Mouse (Mus musculus) liver, postnatal 0 days (tissue): ENCODE data around the gene Ucp3. TPM values are rescaled to one million over a fixed set of nuclear protein-coding genes. Genes with fewer than 3 reads are reported as not detected.

Experiments used
- ATAC-seq: fragments of 200-750 bp; cut with Nextera tagmentation; 2 replicates; pipeline ENCODE4 v1.8.0; 2017; ENCODE audit warnings: mild to moderate bottlenecking, moderate library complexity
- DNase-seq: peaks from one replicate; pipeline ENCODE4 v3.0.0-alpha.2; 2016
- H3K27ac ChIP-seq: fragments of 300-500 bp; sonication (generic); 2 replicates; pipeline ENCODE4 v1.5.1; 2014; ENCODE audit warnings: antibody characterized with exemption, moderate library complexity, mild to moderate bottlenecking, low read depth
- H3K27me3 ChIP-seq: fragments of 300-500 bp; sonication (generic); 2 replicates; pipeline ENCODE4 v1.6.1; 2014; ENCODE audit warnings: low read length, control low read depth, mixed read lengths; ENCODE audit not compliant: insufficient read depth
- H3K36me3 ChIP-seq: fragments of 300-500 bp; sonication (generic); replicated peaks from 2 replicates; pipeline ENCODE4 v1.6.1; 2014; ENCODE audit warnings: mild to moderate bottlenecking, control low read depth, low read length, moderate library complexity, mixed read lengths; ENCODE audit not compliant: insufficient read depth
- H3K4me1 ChIP-seq: fragments of 300-500 bp; sonication (generic); 2 replicates; pipeline ENCODE4 v1.6.1; 2014; ENCODE audit warnings: antibody characterized with exemption, mild to moderate bottlenecking, control low read depth; ENCODE audit not compliant: insufficient read depth
- H3K4me2 ChIP-seq: fragments of 300-500 bp; sonication (generic); 2 replicates; pipeline ENCODE4 v1.6.1; 2014; ENCODE audit warnings: low read depth, mild to moderate bottlenecking, low read length, moderate library complexity, mixed read lengths
- H3K4me3 ChIP-seq: fragments of 300-500 bp; sonication (generic); 2 replicates; pipeline ENCODE4 v1.5.1; 2014; ENCODE audit warnings: low read depth, low read length
- H3K9ac ChIP-seq: fragments of 300-500 bp; sonication (generic); replicated peaks from 2 replicates; pipeline ENCODE4 v1.6.1; 2014; ENCODE audit warnings: mild to moderate bottlenecking, moderate library complexity
- H3K9me3 ChIP-seq: fragments of 300-500 bp; sonication (generic); 2 replicates; pipeline ENCODE4 v1.6.1; 2016; ENCODE audit warnings: mild to moderate bottlenecking, control low read depth, low read length, mixed read lengths
- CTCF ChIP-seq: sonication (generic); IDR thresholded peaks from 2 replicates; pipeline ENCODE4 v1.5.1; 2016; ENCODE audit warnings: antibody characterized with exemption, low read depth
- EP300 ChIP-seq: IDR thresholded peaks from 2 replicates; pipeline ENCODE4 v1.6.1; 2016; ENCODE audit warnings: antibody characterized with exemption, low read depth, mild to moderate bottlenecking
- WGBS: fragments of 180-500 bp; shearing (Covaris S2); extraction: QIAGEN DNeasy Blood & Tissue Kit; methylation state at CpG from one replicate; pipeline ENCODE4 v1.1.7; 2014; ENCODE audit not compliant: insufficient replicate concordance; 5-methylcytosine and 5-hydroxymethylcytosine counted together
- polyA plus RNA-seq: library from polyadenylated mRNA; unstranded; fragments of >200 nt; fragmentation: Nextera tagmentation; extraction: Ambion mirVana; gene quantifications from 2 replicates; pipeline ENCODE4 v1.2.1, GENCODE M21; 2015

Gene Ucp3
- polyA plus RNA-seq, 1 experiment from 2014 or later = 0.08 TPM

- H3K4me2 ChIP-seq = no peak overlapping the region
- no peaks in the 10 kb centered on the region for H3K9me3 ChIP-seq
- DNase-seq (no peak), ATAC-seq (no peak)
- TF ChIP-seq CTCF (no peak), EP300 (no peak)
- no peak overlapping the region for H3K4me3 ChIP-seq
- H3K36me3 ChIP-seq = no peaks in the 10 kb centered on the region
- WGBS = 62% methylated on average over 10 of the region's 10 CpGs
- no peak overlapping the region for H3K9ac ChIP-seq
- H3K27ac ChIP-seq = no peak overlapping the region
- H3K4me1 ChIP-seq = peaks cover 12% of the 10 kb centered on the region
- no peaks in the 10 kb centered on the region for H3K27me3 ChIP-seq
Observed at GRCm38 (mm10) chr7:100488474-100489048, 15.8 kb downstream of the Ucp3 start.

DNA sequence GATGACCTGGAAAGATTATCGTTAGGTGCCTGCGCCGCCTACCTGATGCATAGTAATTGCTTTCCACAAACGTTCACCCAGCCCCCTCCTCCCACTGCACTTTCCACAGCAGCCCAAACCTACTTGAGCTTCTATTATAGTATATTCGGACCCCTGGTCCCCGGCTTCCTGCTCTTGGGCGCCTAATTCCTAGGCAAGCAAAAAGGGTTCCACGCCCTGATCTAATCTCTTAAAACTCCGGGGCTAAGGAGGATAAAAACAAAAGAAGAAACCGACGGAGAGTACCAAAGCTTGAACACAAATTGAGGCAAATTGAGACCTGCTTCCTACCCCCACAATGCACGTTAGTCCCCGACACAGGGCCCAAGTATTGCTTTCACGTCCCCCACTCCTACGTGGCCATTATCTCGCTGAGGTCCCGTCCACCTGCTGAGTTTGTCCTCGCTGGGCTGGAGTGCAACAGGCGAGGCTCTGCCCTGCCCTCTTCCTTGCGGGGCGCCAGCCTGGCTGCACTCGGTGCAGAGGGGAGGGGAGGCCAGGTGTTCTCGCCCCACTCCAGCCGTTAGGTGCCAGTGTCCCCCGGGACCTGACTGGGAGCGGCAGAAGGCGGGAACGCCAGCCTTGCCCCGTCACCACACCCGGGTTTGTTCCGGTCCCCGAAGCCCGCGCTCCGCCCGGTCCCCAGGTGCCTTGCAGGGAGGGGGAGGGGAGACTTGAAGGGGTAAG is 19.8 kb downstream of the Ucp3 start:
- peak overlapping the region; percentile 94 for H3K27ac ChIP-seq
- H3K4me2 ChIP-seq = peak overlapping the region; percentile 93
- H3K9ac ChIP-seq = peak overlapping the region; percentile 75
- ATAC-seq = peak; percentile 59
- no peak for DNase-seq
- TF ChIP-seq EP300 (no peak; the same call in 1 of the 2 replicates), CTCF (peak; percentile 19; the same call in 1 of the 2 replicates)
- peaks cover 40% of the 10 kb centered on the region for H3K4me1 ChIP-seq
- H3K36me3 ChIP-seq = peaks cover 33% of the 10 kb centered on the region
- 1% methylated on average over 34 of the region's 36 CpGs for WGBS
- H3K27me3 ChIP-seq = no peaks in the 10 kb centered on the region
- peak overlapping the region; percentile 82 for H3K4me3 ChIP-seq
- no peaks in the 10 kb centered on the region for H3K9me3 ChIP-seq

DNA sequence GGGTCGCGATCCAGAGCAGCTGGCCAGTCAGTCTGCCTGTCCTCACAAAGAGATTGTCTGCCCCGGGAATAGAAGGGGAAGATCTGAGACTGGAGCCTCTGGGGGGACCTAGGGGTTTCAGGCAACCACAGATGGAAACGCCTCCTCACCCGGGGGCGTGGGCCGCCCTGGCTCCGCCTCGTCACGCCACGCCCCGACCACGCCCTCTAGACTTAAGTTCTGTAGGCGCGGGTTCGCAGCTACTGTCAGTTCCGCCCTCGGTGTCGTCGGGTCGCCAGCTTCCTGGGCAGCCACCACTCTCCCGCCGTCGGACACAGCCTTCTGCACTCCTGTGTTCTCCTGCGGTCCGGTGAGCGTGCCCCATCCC is 20.3 kb downstream of the Ucp3 start, which contains the start of gene Ucp2:
Gene Ucp2 (plus strand): TSS at position 221 of the 367 bp plus-strand sequence.
- H3K4me2 ChIP-seq = peak within 1 kb of the TSS; percentile 93
- H3K36me3 ChIP-seq = peaks cover 38% of the 10 kb centered on the region
- peak within 1 kb of the TSS; percentile 94 for H3K27ac ChIP-seq
- WGBS = 0% methylated on average over 27 of the region's 27 CpGs
- H3K9ac ChIP-seq = peak within 1 kb of the TSS; percentile 75
- peak; percentile 96 for DNase-seq
- H3K4me1 ChIP-seq = peaks cover 40% of the 10 kb centered on the region
- peak; percentile 82 for ATAC-seq
- H3K27me3 ChIP-seq = no peaks in the 10 kb centered on the region
- no peak for TF ChIP-seq CTCF
- H3K4me3 ChIP-seq = peak within 1 kb of the TSS; percentile 82
- no peaks in the 10 kb centered on the region for H3K9me3 ChIP-seq

- no peak for TF ChIP-seq CTCF
- TF ChIP-seq EP300 = no peak; the same call in 1 of the 2 replicates
- Histone ChIP-seq H3K9me3 (no peaks in the 10 kb centered on the region), H3K9ac (peak overlapping the region; percentile 75), H3K4me1 (peaks cover 40% of the 10 kb centered on the region), H3K27ac (peak overlapping the region; percentile 94), H3K36me3 (peaks cover 45% of the 10 kb centered on the region), H3K4me3 (peak overlapping the region; percentile 82), H3K27me3 (no peaks in the 10 kb centered on the region), H3K4me2 (peak overlapping the region; percentile 93)
- peak; percentile 14 for ATAC-seq
- 14% methylated on average over 19 of the region's 19 CpGs for WGBS
- peak; percentile 65 for DNase-seq
Observed at GRCm38 (mm10) chr7:100493484-100494414, 21.0 kb downstream of the Ucp3 start.

DNA sequence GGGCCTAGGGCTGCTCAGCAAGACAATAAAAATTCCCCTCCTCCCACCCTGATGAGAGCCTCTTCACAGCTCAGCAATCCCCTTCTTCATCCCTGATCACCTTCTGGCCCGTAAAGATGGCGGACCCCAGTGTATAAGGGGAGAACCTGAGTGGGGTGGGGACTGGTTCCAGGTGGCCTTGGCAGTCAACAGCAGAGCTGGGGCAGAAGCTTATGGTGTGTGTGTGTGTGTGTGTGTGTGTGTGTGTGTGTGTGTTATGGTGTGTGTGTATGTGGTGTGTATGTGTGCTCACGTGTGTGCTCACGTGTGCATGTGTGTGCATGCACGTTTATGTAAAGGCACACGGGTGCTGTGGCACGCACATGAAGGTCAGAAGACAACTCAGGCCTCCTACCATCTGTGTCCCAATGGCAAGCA is 21.6 kb downstream of the Ucp3 start:
- peak overlapping the region; percentile 82 for H3K4me3 ChIP-seq
- H3K27ac ChIP-seq = peak overlapping the region; percentile 94
- no peaks in the 10 kb centered on the region for H3K27me3 ChIP-seq
- WGBS = 53% methylated on average over 7 of the region's 7 CpGs
- no peaks in the 10 kb centered on the region for H3K9me3 ChIP-seq
- no peak for DNase-seq
- TF ChIP-seq EP300 (no peak), CTCF (no peak)
- peaks cover 52% of the 10 kb centered on the region for H3K36me3 ChIP-seq
- H3K9ac ChIP-seq = peak overlapping the region; percentile 75
- peak overlapping the region; percentile 93 for H3K4me2 ChIP-seq
- no peak for ATAC-seq
- peaks cover 40% of the 10 kb centered on the region for H3K4me1 ChIP-seq

DNA sequence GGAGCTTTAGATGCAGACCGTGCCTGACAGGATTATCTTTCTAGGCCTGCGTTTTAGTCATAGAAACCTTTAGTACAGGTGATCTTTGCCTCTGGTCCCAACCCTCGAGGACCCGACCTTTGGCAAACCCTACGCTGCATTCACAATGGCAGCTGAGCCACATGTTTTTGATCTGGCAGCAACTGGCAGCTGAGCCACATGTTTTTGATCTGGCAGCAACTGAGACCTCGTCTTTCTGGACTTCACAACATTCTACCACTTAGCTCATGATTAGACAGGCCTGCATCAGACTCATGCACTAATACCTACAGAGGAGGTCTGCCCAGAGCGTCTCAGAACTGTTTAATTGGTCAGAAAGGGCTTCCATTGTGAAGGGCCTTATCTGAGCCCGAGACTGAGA is 22.3 kb downstream of the Ucp3 start:
- ATAC-seq = no peak

More for the DNA sequence above, 22.3 kb downstream of the Ucp3 start:
- H3K27ac ChIP-seq = peak overlapping the region; percentile 94
- peak overlapping the region; percentile 75 for H3K9ac ChIP-seq
- H3K36me3 ChIP-seq = peaks cover 58% of the 10 kb centered on the region
- H3K4me1 ChIP-seq = peaks cover 40% of the 10 kb centered on the region
- no peaks in the 10 kb centered on the region for H3K27me3 ChIP-seq
- 23% methylated on average over 8 of the region's 8 CpGs for WGBS
- TF ChIP-seq EP300 (no peak), CTCF (no peak)
- DNase-seq = no peak
- peak overlapping the region; percentile 82 for H3K4me3 ChIP-seq
- H3K4me2 ChIP-seq = peak overlapping the region; percentile 93
- H3K9me3 ChIP-seq = no peaks in the 10 kb centered on the region
